Mouse (Mus musculus) central nervous system, embryonic 18 days (tissue): ENCODE measurements around the gene Ppm1a. TPM values are rescaled to one million over a fixed set of nuclear protein-coding genes. Genes with fewer than 3 reads are reported as not detected.

Experiments used
- polyA plus RNA-seq: library from polyadenylated mRNA; depleted of rRNA; stranded (reverse); fragments of >200 nt; gene quantifications from 2 replicates; pipeline ENCODE4 v1.2.3, GENCODE M21; 2012; rRNA removed

Ppm1a gene
- 152 and 153 TPM in 2 replicates for polyA plus RNA-seq

GRCm38 (mm10) chr12:72757086-72757485 lies at the start of gene Ppm1a:
Gene Ppm1a, plus strand, starts transcription at chr12:72757455.

Other genes with a start within 250 kb of the Ppm1a start
- gene Pcnx4, start 221.1 kb upstream of the Ppm1a start, polyA plus RNA-seq, result 20.1 and 20.8 TPM in 2 replicates
- not detected in 2 replicates for gene Gm4756, start 107.8 kb upstream of the Ppm1a start, polyA plus RNA-seq
- 12.8 and 13.2 TPM in 2 replicates for gene Dhrs7, start 92.5 kb upstream of the Ppm1a start, polyA plus RNA-seq
- 0.52 and 0.54 TPM in 2 replicates for gene Six6, start 182.4 kb downstream of the Ppm1a start, polyA plus RNA-seq
- gene 4930447C04Rik, start 183.3 kb downstream of the Ppm1a start, polyA plus RNA-seq, result 13.5 and 15.6 TPM in 2 replicates